Mouse (Mus musculus): Measurements from ENCODE around the gene Gm525. TPM values are rescaled to one million over a fixed set of nuclear protein-coding genes. Genes with fewer than 3 reads are reported as not detected.
A peak's percentile ranks its signal among the peaks of the same experiment; 100 is the strongest.

The Gm525 gene
- polyA plus RNA-seq, 1 experiment from 2014 or later: not detected

- Histone ChIP-seq H3K27ac (ENCODE audit: low read depth, low read length) (no peak overlapping the region), H3K36me3 (ENCODE audit: control insufficient read depth, insufficient read depth, low read length) (peaks cover 18% of the 10 kb centered on the region), H3K4me3 (ENCODE audit: low read depth, low read length) (peak overlapping the region; percentile 83), H3K4me1 (ENCODE audit: control insufficient read depth, insufficient read depth, low read length) (peaks cover 17% of the 10 kb centered on the region), H3K9ac (ENCODE audit: low read length) (peak overlapping the region; percentile 91; the same call in 1 of the 2 replicates), H3K4me2 (ENCODE audit: low read length) (peak overlapping the region; percentile 91), H3K9me3 (replicated peaks; ENCODE audit: control insufficient read depth, low read length) (no peaks in the 10 kb centered on the region), H3K27me3 (replicated peaks; ENCODE audit: control insufficient read depth, insufficient read depth, low read length) (no peaks in the 10 kb centered on the region)
- DNase-seq (ENCODE audit: low spot score) (no peak), ATAC-seq (no peak)
- 74% methylated on average over 11 of the region's 11 CpGs for WGBS
Measured at GRCm38 (mm10) chr11:89058515-89059270, 14.9 kb upstream of the Gm525 start.

GRCm38 (mm10) chr11:89059919-89060422 lies 13.7 kb upstream of the Gm525 start:
- Histone ChIP-seq H3K4me1 (ENCODE audit: control insufficient read depth, insufficient read depth, low read length) (peaks cover 17% of the 10 kb centered on the region), H3K27ac (ENCODE audit: low read depth, low read length) (peak overlapping the region; percentile 60; the same call in 1 of the 2 replicates), H3K9me3 (replicated peaks; ENCODE audit: control insufficient read depth, low read length) (no peaks in the 10 kb centered on the region), H3K27me3 (replicated peaks; ENCODE audit: control insufficient read depth, insufficient read depth, low read length) (no peaks in the 10 kb centered on the region), H3K9ac (ENCODE audit: low read length) (peak overlapping the region; percentile 91), H3K4me2 (ENCODE audit: low read length) (peak overlapping the region; percentile 91), H3K36me3 (ENCODE audit: control insufficient read depth, insufficient read depth, low read length) (peaks cover 6% of the 10 kb centered on the region), H3K4me3 (ENCODE audit: low read depth, low read length) (peak overlapping the region; percentile 83)
- WGBS: under 1% methylated on average over 33 of the region's 33 CpGs
- ATAC-seq (peak; percentile 48), DNase-seq (ENCODE audit: low spot score) (peak; percentile 48)

- H3K4me2 ChIP-seq (ENCODE audit: low read length): peak overlapping the region; percentile 91
- peak; percentile 94 for DNase-seq (ENCODE audit: low spot score)
- under 1% methylated on average over 63 of the region's 63 CpGs for WGBS
- H3K27ac ChIP-seq (ENCODE audit: low read depth, low read length): peak overlapping the region; percentile 60; the same call in 1 of the 2 replicates
- ATAC-seq: peak; percentile 94
- H3K36me3 ChIP-seq (ENCODE audit: control insufficient read depth, insufficient read depth, low read length): peaks cover 3% of the 10 kb centered on the region; the same call in 1 of the 2 replicates
- peaks cover 17% of the 10 kb centered on the region for H3K4me1 ChIP-seq (ENCODE audit: control insufficient read depth, insufficient read depth, low read length)
- H3K27me3 ChIP-seq (replicated peaks; ENCODE audit: control insufficient read depth, insufficient read depth, low read length): no peaks in the 10 kb centered on the region
- H3K9ac ChIP-seq (ENCODE audit: low read length): peak overlapping the region; percentile 91
- peak overlapping the region; percentile 83 for H3K4me3 ChIP-seq (ENCODE audit: low read depth, low read length)
- H3K9me3 ChIP-seq (replicated peaks; ENCODE audit: control insufficient read depth, low read length): no peaks in the 10 kb centered on the region
Measured at GRCm38 (mm10) chr11:89060423-89061089, 13.1 kb upstream of the Gm525 start.

GRCm38 (mm10) chr11:89061362-89061761 lies 12.3 kb upstream of the Gm525 start:
- Histone ChIP-seq H3K4me2 (ENCODE audit: low read length) (no peak overlapping the region), H3K27ac (ENCODE audit: low read depth, low read length) (no peak overlapping the region), H3K36me3 (ENCODE audit: control insufficient read depth, insufficient read depth, low read length) (no peaks in the 10 kb centered on the region), H3K9me3 (replicated peaks; ENCODE audit: control insufficient read depth, low read length) (no peaks in the 10 kb centered on the region), H3K4me3 (ENCODE audit: low read depth, low read length) (no peak overlapping the region), H3K9ac (ENCODE audit: low read length) (no peak overlapping the region), H3K27me3 (replicated peaks; ENCODE audit: control insufficient read depth, insufficient read depth, low read length) (no peaks in the 10 kb centered on the region), H3K4me1 (ENCODE audit: control insufficient read depth, insufficient read depth, low read length) (peaks cover 16% of the 10 kb centered on the region)
- WGBS: 86% methylated on average over 7 of the region's 7 CpGs
- DNase-seq (ENCODE audit: low spot score) (no peak), ATAC-seq (no peak)

- H3K4me2 ChIP-seq (ENCODE audit: low read length): no peak overlapping the region
- H3K9ac ChIP-seq (ENCODE audit: low read length): no peak overlapping the region
- no peaks in the 10 kb centered on the region for H3K36me3 ChIP-seq (ENCODE audit: control insufficient read depth, insufficient read depth, low read length)
- ATAC-seq (no peak), DNase-seq (ENCODE audit: low spot score) (no peak)
- H3K27me3 ChIP-seq (replicated peaks; ENCODE audit: control insufficient read depth, insufficient read depth, low read length): no peaks in the 10 kb centered on the region
- H3K27ac ChIP-seq (ENCODE audit: low read depth, low read length): no peak overlapping the region
- no peaks in the 10 kb centered on the region for H3K9me3 ChIP-seq (replicated peaks; ENCODE audit: control insufficient read depth, low read length)
- peaks cover 5% of the 10 kb centered on the region for H3K4me1 ChIP-seq (ENCODE audit: control insufficient read depth, insufficient read depth, low read length)
- H3K4me3 ChIP-seq (ENCODE audit: low read depth, low read length): no peak overlapping the region
- WGBS: 85% methylated on average over 6 of the region's 6 CpGs
Measured at GRCm38 (mm10) chr11:89064312-89064711, 9.3 kb upstream of the Gm525 start.

- DNase-seq (ENCODE audit: low spot score) (no peak), ATAC-seq (no peak)
- WGBS: 94% methylated on average over 3 of the region's 3 CpGs
- Histone ChIP-seq H3K4me2 (ENCODE audit: low read length) (no peak overlapping the region), H3K27me3 (replicated peaks; ENCODE audit: control insufficient read depth, insufficient read depth, low read length) (no peaks in the 10 kb centered on the region), H3K4me3 (ENCODE audit: low read depth, low read length) (no peak overlapping the region), H3K9me3 (replicated peaks; ENCODE audit: control insufficient read depth, low read length) (no peaks in the 10 kb centered on the region), H3K9ac (ENCODE audit: low read length) (no peak overlapping the region), H3K36me3 (ENCODE audit: control insufficient read depth, insufficient read depth, low read length) (no peaks in the 10 kb centered on the region), H3K4me1 (ENCODE audit: control insufficient read depth, insufficient read depth, low read length) (no peaks in the 10 kb centered on the region), H3K27ac (ENCODE audit: low read depth, low read length) (no peak overlapping the region)
Measured at GRCm38 (mm10) chr11:89065297-89065696, 8.3 kb upstream of the Gm525 start.

GRCm38 (mm10) chr11:89066126-89066525 lies 7.5 kb upstream of the Gm525 start:
- H3K4me1 ChIP-seq (ENCODE audit: control insufficient read depth, insufficient read depth, low read length): no peaks in the 10 kb centered on the region
- no peaks in the 10 kb centered on the region for H3K36me3 ChIP-seq (ENCODE audit: control insufficient read depth, insufficient read depth, low read length)
- no peak overlapping the region for H3K9ac ChIP-seq (ENCODE audit: low read length)
- no peak overlapping the region for H3K4me2 ChIP-seq (ENCODE audit: low read length)
- no peak for DNase-seq (ENCODE audit: low spot score)
- no peaks in the 10 kb centered on the region for H3K9me3 ChIP-seq (replicated peaks; ENCODE audit: control insufficient read depth, low read length)
- H3K27me3 ChIP-seq (replicated peaks; ENCODE audit: control insufficient read depth, insufficient read depth, low read length): no peaks in the 10 kb centered on the region
- no peak overlapping the region for H3K27ac ChIP-seq (ENCODE audit: low read depth, low read length)
- H3K4me3 ChIP-seq (ENCODE audit: low read depth, low read length): no peak overlapping the region
- ATAC-seq: no peak
- 81% methylated on average over 6 of the region's 6 CpGs for WGBS

GRCm38 (mm10) chr11:89066750-89067149 lies 6.9 kb upstream of the Gm525 start, which contains the start of gene Dgke:
Gene Dgke, minus strand, starts transcription at chr11:89066850.
- 100% methylated on average over 1 of the region's 1 CpGs for WGBS
- ATAC-seq (no peak), DNase-seq (ENCODE audit: low spot score) (no peak)
- Histone ChIP-seq H3K36me3 (ENCODE audit: control insufficient read depth, insufficient read depth, low read length) (no peaks in the 10 kb centered on the region), H3K9ac (ENCODE audit: low read length) (no peak within 1 kb of the TSS), H3K9me3 (replicated peaks; ENCODE audit: control insufficient read depth, low read length) (no peaks in the 10 kb centered on the region), H3K4me1 (ENCODE audit: control insufficient read depth, insufficient read depth, low read length) (no peaks in the 10 kb centered on the region), H3K4me2 (ENCODE audit: low read length) (no peak within 1 kb of the TSS), H3K4me3 (ENCODE audit: low read depth, low read length) (no peak within 1 kb of the TSS), H3K27ac (ENCODE audit: low read depth, low read length) (no peak within 1 kb of the TSS), H3K27me3 (replicated peaks; ENCODE audit: control insufficient read depth, insufficient read depth, low read length) (no peaks in the 10 kb centered on the region)

Measured in forebrain, embryonic 14.5 days (tissue).